17 mouse cellular contexts compared by ENCODE assay signal in genomic region chr3:21983993-21984725, GRCm38 (mm10).
DNase-seq lines count a peak whose midpoint lies in the region; ATAC-seq lines count a peak whose summit lies in the region.
"Had no signal": no experiment of that assay in that cellular context is flagged by ENCODE, and none has a peak within 500 bp of the region (broad histone marks: within the 10 kb centered on the region; RNA-seq: fewer than 3 reads in every experiment).

No protein-coding gene starts in this region.

- no peak overlapping the region for H3K4me3 ChIP-seq in hindbrain, embryonic 16.5 days (ENCODE audit: low read length)
- no peak overlapping the region for H3K4me3 ChIP-seq in hindbrain, embryonic 11.5 days (ENCODE audit: low read depth, low read length)
- H3K4me3 ChIP-seq: embryonic facial prominence, embryonic 12.5 days; forebrain, embryonic 10.5 days; hindbrain, embryonic 12.5 days; limb, embryonic 12.5 days had no signal

- peak; percentile 78 for DNase-seq in kidney, adult 11 months
- no peak for DNase-seq in kidney, postnatal 4 days
- peak; percentile 53 for DNase-seq in A20 (ENCODE audit: low read depth, low spot score)
- peak; percentile 18 for DNase-seq in adipocyte (ENCODE audit: low spot score)
- peak; percentile 72 to 87 for DNase-seq in kidney, postnatal 25 days
- DNase-seq in hindbrain, embryonic 11.5 days (ENCODE audit: low spot score): no peak
- DNase-seq: cerebellum, postnatal 25 days; lung, embryonic 14.5 days; midbrain, embryonic 14.5 days; thymus, postnatal 4 days had no signal

- H3K4me2 ChIP-seq in hindbrain, embryonic 16.5 days (ENCODE audit: low read length): no peak overlapping the region
- no peak overlapping the region for H3K4me2 ChIP-seq in hindbrain, embryonic 11.5 days (replicated peaks; ENCODE audit: low read depth, low read length)
- H3K4me2 ChIP-seq: embryonic facial prominence, embryonic 12.5 days; hindbrain, embryonic 12.5 days; limb, embryonic 12.5 days; lung, embryonic 14.5 days had no signal

- ATAC-seq in hindbrain, embryonic 16.5 days: no peak
- ATAC-seq in hindbrain, embryonic 11.5 days (ENCODE audit: low FRiP score): no peak
- ATAC-seq: activated CD4-positive, CD25-positive, alpha-beta regulatory T cell, adult 4 months; intestine, postnatal 0 days had no signal

- no peaks in the 10 kb centered on the region for H3K9me3 ChIP-seq in hindbrain, embryonic 16.5 days (ENCODE audit: control insufficient read depth, low read length)
- H3K9me3 ChIP-seq in hindbrain, embryonic 11.5 days (ENCODE audit: control insufficient read depth, low read length): no peaks in the 10 kb centered on the region
- H3K9me3 ChIP-seq: embryonic facial prominence, embryonic 12.5 days; hindbrain, embryonic 12.5 days; limb, embryonic 12.5 days had no signal

- H3K9ac ChIP-seq in hindbrain, embryonic 16.5 days (ENCODE audit: low read depth, low read length): no peak overlapping the region
- H3K9ac ChIP-seq in hindbrain, embryonic 11.5 days (ENCODE audit: low read depth, low read length): no peak overlapping the region
- H3K9ac ChIP-seq: embryonic facial prominence, embryonic 12.5 days; hindbrain, embryonic 12.5 days; limb, embryonic 12.5 days; lung, embryonic 14.5 days had no signal

- no peaks in the 10 kb centered on the region for H3K27me3 ChIP-seq in hindbrain, embryonic 16.5 days (replicated peaks; ENCODE audit: control insufficient read depth, insufficient read depth, low read length)
- H3K27me3 ChIP-seq in hindbrain, embryonic 11.5 days (ENCODE audit: control insufficient read depth, insufficient read depth, low read length): no peaks in the 10 kb centered on the region
- H3K27me3 ChIP-seq: embryonic facial prominence, embryonic 12.5 days; hindbrain, embryonic 12.5 days; limb, embryonic 12.5 days had no signal

- H3K27ac ChIP-seq in hindbrain, embryonic 16.5 days (ENCODE audit: low read depth, low read length): no peak overlapping the region
- H3K27ac ChIP-seq in hindbrain, embryonic 11.5 days (ENCODE audit: low read depth, low read length): no peak overlapping the region
- H3K27ac ChIP-seq: embryonic facial prominence, embryonic 12.5 days; forebrain, embryonic 10.5 days; hindbrain, embryonic 12.5 days; limb, embryonic 12.5 days had no signal

- H3K36me3 ChIP-seq in hindbrain, embryonic 16.5 days (ENCODE audit: control insufficient read depth, insufficient read depth, low read length): no peaks in the 10 kb centered on the region
- H3K36me3 ChIP-seq in hindbrain, embryonic 11.5 days (ENCODE audit: control insufficient read depth, insufficient read depth, low read length): no peaks in the 10 kb centered on the region
- H3K36me3 ChIP-seq: embryonic facial prominence, embryonic 12.5 days; forebrain, embryonic 10.5 days; hindbrain, embryonic 12.5 days; limb, embryonic 12.5 days had no signal

- 30% methylated on average over 2 of the region's 2 CpGs for whole genome bisulfite sequencing in hindbrain, embryonic 16.5 days
- WGBS in hindbrain, embryonic 11.5 days: 27% methylated on average over 2 of the region's 2 CpGs

- H3K4me1 ChIP-seq in hindbrain, embryonic 16.5 days (ENCODE audit: control insufficient read depth, insufficient read depth, low read depth, low read length): no peaks in the 10 kb centered on the region
- no peaks in the 10 kb centered on the region for H3K4me1 ChIP-seq in hindbrain, embryonic 11.5 days (replicated peaks; ENCODE audit: control insufficient read depth, insufficient read depth, low read length)
- H3K4me1 ChIP-seq: embryonic facial prominence, embryonic 12.5 days; forebrain, embryonic 10.5 days; hindbrain, embryonic 12.5 days; limb, embryonic 12.5 days had no signal

Comparison
In these comparisons a context has a peak if more than half of its experiments do, and no peak if none do; other contexts are left out.
1. DNase-seq: peak in kidney, adult 11 months (single experiment), A20 (single experiment), adipocyte (single experiment) and kidney, postnatal 25 days (2 of 2); none in kidney, postnatal 4 days (0 of 2) and hindbrain, embryonic 11.5 days (single experiment).